25 mouse cellular contexts compared by ENCODE assay signal in genomic region chr3:109962631-109963030, GRCm38 (mm10).
"Had no signal": no experiment of that assay in that cellular context is flagged by ENCODE, and none has a peak within 500 bp of the region (broad histone marks: within the 10 kb centered on the region; RNA-seq: fewer than 3 reads in every experiment).

No protein-coding gene starts in this region.

- ATAC-seq: forebrain, postnatal 0 days; hindbrain, postnatal 0 days had no signal

- H3K4me2 ChIP-seq: heart, embryonic 11.5 days; heart, embryonic 13.5 days; heart, embryonic 15.5 days; hindbrain, embryonic 13.5 days; hindbrain, embryonic 15.5 days; limb, embryonic 13.5 days; limb, embryonic 15.5 days; liver, embryonic 11.5 days; liver, embryonic 13.5 days; liver, embryonic 15.5 days had no signal

- H3K4me3 ChIP-seq: heart, adult 2 months; heart, embryonic 13.5 days; heart, embryonic 15.5 days; hindbrain, embryonic 13.5 days; hindbrain, embryonic 15.5 days; layer of hippocampus, adult 2 months; left cerebral cortex, adult 2 months; limb, embryonic 13.5 days; limb, embryonic 15.5 days; liver, embryonic 13.5 days; liver, embryonic 15.5 days had no signal

- H3K4me1 ChIP-seq: heart, embryonic 13.5 days; heart, embryonic 15.5 days; hindbrain, embryonic 13.5 days; hindbrain, embryonic 15.5 days; limb, embryonic 13.5 days; limb, embryonic 15.5 days; liver, embryonic 13.5 days; liver, embryonic 15.5 days had no signal

- H3K9ac ChIP-seq: forebrain, postnatal 0 days; heart, embryonic 13.5 days; heart, embryonic 15.5 days; hindbrain, embryonic 13.5 days; hindbrain, embryonic 15.5 days; limb, embryonic 13.5 days; limb, embryonic 15.5 days; liver, embryonic 13.5 days; liver, embryonic 15.5 days had no signal

- H3K9me3 ChIP-seq: heart, embryonic 13.5 days; heart, embryonic 15.5 days; hindbrain, embryonic 13.5 days; hindbrain, embryonic 15.5 days; limb, embryonic 13.5 days; limb, embryonic 15.5 days; liver, embryonic 13.5 days; liver, embryonic 15.5 days had no signal

- DNase-seq: forebrain, postnatal 0 days; gastrocnemius, postnatal 14 days; gastrocnemius, postnatal 36 days; heart, adult 11 months; heart, adult 2 months; heart, postnatal 14 days; heart, postnatal 36 days; kidney, adult 18-20 months; kidney, postnatal 25 days; kidney, postnatal 4 days; left cerebral cortex, postnatal 4 days; liver, embryonic 13.5 days had no signal

- H3K27me3 ChIP-seq: heart, embryonic 13.5 days; heart, embryonic 15.5 days; hindbrain, embryonic 13.5 days; hindbrain, embryonic 15.5 days; limb, embryonic 13.5 days; limb, embryonic 15.5 days; liver, embryonic 13.5 days; liver, embryonic 15.5 days had no signal

- H3K27ac ChIP-seq: heart, adult 2 months; heart, embryonic 13.5 days; heart, embryonic 15.5 days; hindbrain, embryonic 13.5 days; hindbrain, embryonic 15.5 days; hindbrain, postnatal 0 days; kidney, postnatal 0 days; layer of hippocampus, adult 2 months; left cerebral cortex, adult 2 months; limb, embryonic 13.5 days; limb, embryonic 15.5 days; liver, embryonic 13.5 days; liver, embryonic 15.5 days had no signal

- H3K36me3 ChIP-seq: heart, embryonic 13.5 days; heart, embryonic 15.5 days; hindbrain, embryonic 13.5 days; hindbrain, embryonic 15.5 days; limb, embryonic 13.5 days; limb, embryonic 15.5 days; liver, embryonic 13.5 days; liver, embryonic 15.5 days had no signal
